Comparison of ENCODE assay signal across 15 mouse cellular contexts in the genomic region with DNA sequence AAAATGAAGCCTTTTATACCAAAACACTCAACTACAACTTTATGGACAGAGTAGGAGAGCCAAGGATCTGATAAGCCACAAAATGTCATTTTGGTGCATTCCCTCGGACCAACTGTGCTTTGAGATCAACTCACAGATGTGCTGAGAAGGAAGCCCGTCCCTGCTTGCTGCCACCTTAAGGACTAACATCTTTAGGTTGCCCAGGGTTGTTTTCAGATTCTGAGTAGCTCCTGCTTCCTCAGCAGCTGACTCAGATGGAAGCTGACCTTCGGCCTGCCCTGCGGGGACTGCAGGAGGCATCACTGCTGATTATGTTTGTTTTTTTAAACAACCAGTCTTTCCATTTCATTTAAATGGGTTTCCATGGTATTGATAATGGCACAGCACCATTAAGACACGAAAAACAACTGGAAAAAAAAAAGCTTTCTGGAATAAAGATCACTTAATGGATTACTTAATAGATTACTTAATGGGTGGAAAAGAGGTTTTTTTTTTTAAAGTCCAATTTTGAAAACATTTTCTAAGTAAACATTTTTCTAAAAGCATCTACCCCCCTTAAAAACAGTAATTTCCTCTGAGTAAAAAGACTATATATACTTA. TPM values are rescaled to one million over a fixed set of nuclear protein-coding genes. Genes with fewer than 3 reads are reported as not detected.
DNase-seq lines count a peak whose midpoint lies in the region; ATAC-seq and TF ChIP-seq lines count a peak whose summit lies in the region.
"Had no signal": no experiment of that assay in that cellular context is flagged by ENCODE, and none has a peak within 500 bp of the region (broad histone marks: within the 10 kb centered on the region; RNA-seq: fewer than 3 reads in every experiment).

No protein-coding gene starts in this region.

- ATAC-seq in heart, postnatal 0 days (ENCODE audit: insufficient read depth, low read depth) = no peak
- no peak for ATAC-seq in heart, embryonic 11.5 days (replicated peaks; ENCODE audit: insufficient number of reproducible peaks, low FRiP score, low TSS enrichment)
- ATAC-seq in kidney, embryonic 15.5 days (replicated peaks; ENCODE audit: low FRiP score) = 0 out of 2 replicates have a peak, but pooled peaks have one; percentile 19
- ATAC-seq in liver, embryonic 15.5 days (ENCODE audit: insufficient read depth) = no peak
- ATAC-seq in inflammation-experienced regulatory T-cells, adult 6 months = no peak

- H3K36me3 ChIP-seq in heart, postnatal 0 days (replicated peaks; ENCODE audit: control insufficient read depth, insufficient read depth, low read length) = no peaks in the 10 kb centered on the region; the same call in 1 of the 2 replicates
- H3K36me3 ChIP-seq in heart, embryonic 11.5 days (ENCODE audit: control insufficient read depth, insufficient read depth, low read length) = no peaks in the 10 kb centered on the region
- no peaks in the 10 kb centered on the region for H3K36me3 ChIP-seq in kidney, embryonic 15.5 days
- H3K36me3 ChIP-seq in liver, embryonic 15.5 days (replicated peaks) = peaks cover 68% of the 10 kb centered on the region
- H3K36me3 ChIP-seq: heart, embryonic 15.5 days; hindbrain, embryonic 15.5 days; limb, embryonic 15.5 days had no signal

- H3K27ac ChIP-seq in heart, postnatal 0 days (ENCODE audit: low read depth) = no peak overlapping the region
- no peak overlapping the region for H3K27ac ChIP-seq in heart, embryonic 11.5 days (ENCODE audit: low read depth, low read length)
- H3K27ac ChIP-seq in kidney, embryonic 15.5 days = peak overlapping the region; percentile 90
- H3K27ac ChIP-seq in liver, embryonic 15.5 days (replicated peaks) = peak overlapping the region; percentile 51
- no peak overlapping the region for H3K27ac ChIP-seq in left cerebral cortex, adult 2 months
- H3K27ac ChIP-seq: heart, embryonic 15.5 days; hindbrain, embryonic 15.5 days; limb, embryonic 15.5 days had no signal

- H3K27me3 ChIP-seq in heart, postnatal 0 days (ENCODE audit: control insufficient read depth, insufficient read depth, low read length) = no peaks in the 10 kb centered on the region
- no peaks in the 10 kb centered on the region for H3K27me3 ChIP-seq in heart, embryonic 11.5 days (ENCODE audit: control insufficient read depth, insufficient read depth, low read length)
- no peaks in the 10 kb centered on the region for H3K27me3 ChIP-seq in kidney, embryonic 15.5 days
- H3K27me3 ChIP-seq in liver, embryonic 15.5 days = no peaks in the 10 kb centered on the region
- H3K27me3 ChIP-seq: heart, embryonic 15.5 days; hindbrain, embryonic 15.5 days; limb, embryonic 15.5 days had no signal

- no peak for TF ChIP-seq CTCF in heart, postnatal 0 days (IDR thresholded peaks at IDR 0.05; ENCODE audit: low read depth)
- no peak for TF ChIP-seq CTCF in left cerebral cortex, adult 2 months (IDR thresholded peaks at IDR 0.05)

- H3K4me1 ChIP-seq in heart, postnatal 0 days (ENCODE audit: control insufficient read depth, insufficient read depth) = no peaks in the 10 kb centered on the region
- no peaks in the 10 kb centered on the region; the same call in 1 of the 2 replicates for H3K4me1 ChIP-seq in heart, embryonic 11.5 days (ENCODE audit: control insufficient read depth, insufficient read depth, low read length)
- H3K4me1 ChIP-seq in kidney, embryonic 15.5 days = peaks cover 35% of the 10 kb centered on the region
- H3K4me1 ChIP-seq in liver, embryonic 15.5 days (replicated peaks) = peaks cover 4% of the 10 kb centered on the region
- H3K4me1 ChIP-seq: hindbrain, embryonic 15.5 days had no signal

- no peak overlapping the region for H3K4me2 ChIP-seq in heart, postnatal 0 days (ENCODE audit: low read depth, low read length)
- H3K4me2 ChIP-seq in heart, embryonic 11.5 days = no peak overlapping the region
- H3K4me2 ChIP-seq in kidney, embryonic 15.5 days = peak overlapping the region; percentile 32
- H3K4me2 ChIP-seq in liver, embryonic 15.5 days = 0 out of 2 replicates have a peak overlapping the region, but pooled peaks have one; percentile 11
- H3K4me2 ChIP-seq: heart, embryonic 15.5 days; hindbrain, embryonic 15.5 days; limb, embryonic 15.5 days had no signal

- H3K9me3 ChIP-seq in heart, postnatal 0 days (replicated peaks; ENCODE audit: control insufficient read depth, low read length) = no peaks in the 10 kb centered on the region
- no peaks in the 10 kb centered on the region for H3K9me3 ChIP-seq in heart, embryonic 11.5 days (replicated peaks; ENCODE audit: control insufficient read depth, low read length)
- no peaks in the 10 kb centered on the region for H3K9me3 ChIP-seq in kidney, embryonic 15.5 days (replicated peaks)
- H3K9me3 ChIP-seq in liver, embryonic 15.5 days (replicated peaks) = no peaks in the 10 kb centered on the region
- H3K9me3 ChIP-seq: heart, embryonic 15.5 days; hindbrain, embryonic 15.5 days; limb, embryonic 15.5 days had no signal

- WGBS in heart, postnatal 0 days = 45% methylated on average over 5 of the region's 5 CpGs
- 24% methylated on average over 5 of the region's 5 CpGs for WGBS in heart, embryonic 11.5 days (ENCODE audit: insufficient replicate concordance)
- 30% methylated on average over 5 of the region's 5 CpGs for WGBS in kidney, embryonic 15.5 days
- WGBS in liver, embryonic 15.5 days (ENCODE audit: insufficient replicate concordance) = 60% methylated on average over 5 of the region's 5 CpGs

- TF ChIP-seq EP300 in heart, postnatal 0 days (IDR thresholded peaks at IDR 0.05; ENCODE audit: low read depth) = no peak

- H3K9ac ChIP-seq in heart, postnatal 0 days (replicated peaks; ENCODE audit: low read depth, low read length) = no peak overlapping the region
- no peak overlapping the region for H3K9ac ChIP-seq in heart, embryonic 11.5 days (ENCODE audit: low read depth, low read length)
- H3K9ac ChIP-seq in kidney, embryonic 15.5 days = no peak overlapping the region
- H3K9ac ChIP-seq in liver, embryonic 15.5 days = no peak overlapping the region
- H3K9ac ChIP-seq: heart, embryonic 15.5 days; hindbrain, embryonic 15.5 days; limb, embryonic 15.5 days had no signal

- DNase-seq in heart, postnatal 0 days (ENCODE audit: low spot score) = peak; percentile 2
- DNase-seq in induced T-regulatory cell, adult 2 months (ENCODE audit: low read depth) = peak; percentile 20
- DNase-seq in ovary, postnatal 10 days (ENCODE audit: low spot score) = no peak
- no peak for DNase-seq in left cerebral cortex, adult 2 months (ENCODE audit: extremely low spot score in 1 of 2, low spot score in 2 of 2)
- DNase-seq: cerebellum, postnatal 25 days; thymus, postnatal 36 days had no signal

- no peak overlapping the region for H3K4me3 ChIP-seq in heart, postnatal 0 days (ENCODE audit: low read depth, low read length)
- H3K4me3 ChIP-seq in heart, embryonic 11.5 days (ENCODE audit: low read depth, low read length) = no peak overlapping the region
- no peak overlapping the region for H3K4me3 ChIP-seq in kidney, embryonic 15.5 days (replicated peaks)
- H3K4me3 ChIP-seq in liver, embryonic 15.5 days (replicated peaks) = no peak overlapping the region
- no peak overlapping the region for H3K4me3 ChIP-seq in left cerebral cortex, adult 2 months
- H3K4me3 ChIP-seq: heart, embryonic 15.5 days; hindbrain, embryonic 15.5 days; limb, embryonic 15.5 days; myocyte had no signal

- intact Hi-C loops in left cerebral cortex, adult 2 months (cut with DNase I) = no loop called here

RNA-seq across cellular contexts. Expression of gene Mfsd4b1, which starts 38.3 kb away (rescaled TPM):
- 0.97 and 3.8 TPM in 2 replicates for total RNA-seq in heart, postnatal 0 days (2014; rRNA removed; ENCODE audit: low replicate concordance)
- 2.3 and 2.4 TPM in 2 replicates for polyA plus RNA-seq in heart, postnatal 0 days (2015; fragmentation: Nextera tagmentation; extraction: Ambion mirVana)
- 0.11 and 0.32 TPM in 2 replicates for polyA plus RNA-seq in heart, embryonic 11.5 days (2014; fragmentation: Nextera tagmentation; extraction: Ambion mirVana)
- 5.1 and 5.8 TPM in 2 replicates for polyA plus RNA-seq in kidney, embryonic 15.5 days (2015; fragmentation: Nextera tagmentation; extraction: Ambion mirVana)
- polyA plus RNA-seq in liver, embryonic 15.5 days (2015; fragmentation: Nextera tagmentation; extraction: Ambion mirVana) = 0.54 and 0.70 TPM in 2 replicates
- not detected for polyA plus RNA-seq in inflammation-experienced regulatory T-cells, adult 6 months (2017; shearing (Covaris generic))
- 1 to 10 TPM; 1.4 to 1.7 TPM for total RNA-seq in left cerebral cortex, adult 2 months (2021)
- total RNA-seq: megakaryocyte-erythroid progenitor cell, adult 5-6 weeks had no signal

Comparison
In these comparisons a context has a peak if more than half of its experiments do, and no peak if none do; other contexts are left out.
1. DNase-seq: peak in heart, postnatal 0 days (single experiment) and induced T-regulatory cell, adult 2 months (single experiment); none in ovary, postnatal 10 days (single experiment) and left cerebral cortex, adult 2 months (0 of 2).
2. H3K27ac ChIP-seq: peak in kidney, embryonic 15.5 days (single experiment) and liver, embryonic 15.5 days (single experiment); none in heart, postnatal 0 days (single experiment), heart, embryonic 11.5 days (single experiment) and left cerebral cortex, adult 2 months (single experiment).
3. H3K4me2 ChIP-seq: peak in kidney, embryonic 15.5 days (single experiment) and liver, embryonic 15.5 days (single experiment); none in heart, postnatal 0 days (single experiment) and heart, embryonic 11.5 days (single experiment).